Mouse (Mus musculus): ENCODE results near the gene Gm13090.

DNA sequence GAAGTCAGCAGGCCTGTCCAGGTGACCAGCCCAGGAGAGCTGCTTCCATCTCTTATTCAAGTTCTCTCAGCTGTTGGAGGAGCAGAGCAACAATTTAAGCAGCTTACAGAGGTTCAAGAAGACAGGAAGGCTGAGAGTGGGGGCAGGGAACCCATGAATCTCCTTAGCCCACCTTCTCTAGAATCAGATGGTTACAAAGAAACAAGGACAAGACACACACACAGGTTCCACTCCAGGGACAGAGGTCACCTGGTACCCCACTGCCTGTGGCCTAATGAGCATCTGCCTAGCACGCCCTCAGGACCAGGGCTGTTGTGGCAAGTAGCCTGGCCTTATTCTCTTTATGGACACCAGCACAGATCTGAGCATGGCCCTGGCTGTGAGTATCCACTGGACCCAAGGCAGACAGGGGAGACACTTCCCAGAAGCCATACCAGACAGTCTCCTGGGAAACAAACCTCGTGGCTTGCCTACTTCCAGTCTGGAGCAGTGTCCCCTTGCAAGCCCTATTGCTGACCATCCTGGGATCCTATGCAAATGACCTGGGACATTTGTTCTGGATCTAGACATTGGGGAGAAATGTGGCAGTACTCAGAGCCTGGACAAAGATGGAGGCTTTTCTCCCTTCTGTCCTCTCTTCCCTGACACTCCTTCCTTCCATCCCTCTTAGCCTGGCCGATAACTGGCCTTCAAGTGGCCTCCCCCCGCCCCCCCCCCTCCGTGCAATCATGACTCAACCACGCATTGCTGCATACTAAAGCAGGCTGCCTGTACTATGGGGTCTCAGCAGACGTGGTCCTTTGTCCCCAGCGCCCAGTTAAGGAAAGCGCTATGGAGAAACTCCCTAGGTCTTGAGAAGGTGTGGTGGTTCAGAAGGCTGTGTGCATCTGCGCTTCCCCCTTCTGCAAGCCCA lies 38.5 kb downstream of the Gm13090 start:
- TF ChIP-seq POLR2A (IDR thresholded peaks at IDR 0.05; ENCODE audit: borderline replicate concordance, low read depth, low read length) (no peak), CTCF (IDR thresholded peaks at IDR 0.05; ENCODE audit: low read depth, low read length) (no peak)

Data from bone marrow macrophage, adult 2 months (primary cell).